Mouse (Mus musculus): Measurements from ENCODE around the gene Nup155.

The Nup155 gene

GRCm38 (mm10) chr15:8190435-8190834 lies 81.4 kb downstream of the Nup155 start:
- DNase-seq (ENCODE audit: low spot score) = no peak

GRCm38 (mm10) chr15:8200317-8200716 lies 91.2 kb downstream of the Nup155 start:
- no peak for DNase-seq (ENCODE audit: low spot score)

GRCm38 (mm10) chr15:8208362-8208761 lies 99.3 kb downstream of the Nup155 start:
- DNase-seq (ENCODE audit: low spot score) = no peak

Measured in ovary, postnatal 10 days (tissue).